Mouse (Mus musculus) right cerebral cortex, adult 2 months (tissue): ENCODE measurements around the gene Cd52.

Source experiments
- DNase-seq, 2 experiments: peaks; one replicate each; pipeline ENCODE4 v3.0.0; 2021 to 2022; ENCODE audit warnings: low spot score in 2 of 2

The Cd52 gene

DNA sequence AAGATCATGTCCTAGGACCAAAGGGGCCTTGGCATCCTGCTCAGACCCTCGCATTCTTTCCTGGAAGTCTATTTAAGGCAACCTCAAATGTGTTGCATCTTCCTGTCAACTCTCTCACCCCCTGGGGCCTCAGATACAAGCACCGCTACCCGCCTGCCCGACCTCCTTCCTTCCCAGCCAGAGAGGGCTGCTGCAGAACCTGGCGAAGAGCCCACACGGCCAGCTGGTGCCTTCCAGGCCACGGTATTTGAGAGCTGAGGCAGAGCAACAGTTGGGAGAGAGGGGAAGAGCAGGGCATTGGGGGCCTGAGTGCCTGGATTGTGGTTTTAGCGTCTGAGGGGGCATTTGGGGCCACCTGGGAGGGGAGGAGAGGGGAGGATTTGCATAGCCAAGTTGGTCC is 42.3 kb downstream of the Cd52 start:
- no peak for DNase-seq

DNA sequence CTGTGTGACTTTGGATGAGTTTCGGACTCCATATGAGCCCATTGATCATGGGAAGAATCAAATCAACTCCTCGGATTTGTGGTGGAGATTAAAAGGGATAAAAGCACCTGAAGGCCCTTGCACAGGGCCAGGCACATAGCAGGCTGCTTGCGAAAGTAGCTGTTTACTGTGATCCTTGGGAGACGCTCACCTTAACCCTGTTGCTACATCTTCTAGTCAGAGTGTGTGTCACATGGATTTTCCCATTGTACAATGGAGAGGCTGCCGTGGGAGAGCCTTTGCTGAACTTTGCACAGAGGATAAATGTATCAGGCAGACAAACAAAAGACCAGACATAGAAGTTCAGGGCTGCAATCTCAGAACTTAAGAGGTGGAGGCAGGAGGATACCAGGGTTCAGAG is 43.0 kb downstream of the Cd52 start:
- no peak for DNase-seq

DNA sequence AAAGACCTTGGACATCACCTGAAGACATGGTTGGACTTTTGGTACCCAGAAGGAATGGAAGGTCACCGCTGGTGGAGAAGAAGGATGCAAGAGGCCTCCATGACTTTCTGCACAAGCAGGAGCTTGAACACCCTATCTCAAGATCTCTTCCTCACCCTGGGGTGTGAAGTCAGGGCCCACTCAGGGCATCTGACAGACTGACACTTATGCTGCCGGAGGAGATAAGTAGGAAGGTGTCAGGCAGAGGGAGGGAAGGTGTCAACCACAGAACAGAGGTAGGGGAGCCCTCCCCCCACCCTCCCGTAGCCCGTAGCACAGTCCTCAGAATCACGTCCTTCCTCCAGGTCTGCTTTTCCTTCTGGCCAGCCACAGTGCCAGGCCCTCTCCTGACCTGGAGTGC is 47.2 kb downstream of the Cd52 start:
- no peak for DNase-seq

DNA sequence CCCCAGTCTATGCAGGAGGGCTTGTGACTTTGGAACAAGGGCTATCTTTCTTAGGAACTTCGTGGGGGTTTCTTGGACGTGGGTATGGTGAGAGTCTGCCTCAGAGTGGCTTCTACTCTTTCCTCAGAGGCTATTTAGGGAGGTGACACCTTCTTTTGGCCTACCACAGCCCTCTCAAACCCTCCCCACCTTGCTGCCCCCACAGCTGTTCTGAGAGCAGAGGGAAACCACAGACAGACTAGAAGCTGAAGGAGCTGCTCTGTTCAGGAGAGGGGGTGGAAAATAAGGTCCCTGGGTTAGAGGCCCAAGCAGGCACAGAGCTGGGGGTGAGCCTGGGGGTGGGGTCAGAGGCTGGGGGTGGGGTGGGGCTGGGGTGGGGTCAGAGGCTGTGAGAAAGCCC is 51.8 kb downstream of the Cd52 start:
- DNase-seq: no peak

DNA sequence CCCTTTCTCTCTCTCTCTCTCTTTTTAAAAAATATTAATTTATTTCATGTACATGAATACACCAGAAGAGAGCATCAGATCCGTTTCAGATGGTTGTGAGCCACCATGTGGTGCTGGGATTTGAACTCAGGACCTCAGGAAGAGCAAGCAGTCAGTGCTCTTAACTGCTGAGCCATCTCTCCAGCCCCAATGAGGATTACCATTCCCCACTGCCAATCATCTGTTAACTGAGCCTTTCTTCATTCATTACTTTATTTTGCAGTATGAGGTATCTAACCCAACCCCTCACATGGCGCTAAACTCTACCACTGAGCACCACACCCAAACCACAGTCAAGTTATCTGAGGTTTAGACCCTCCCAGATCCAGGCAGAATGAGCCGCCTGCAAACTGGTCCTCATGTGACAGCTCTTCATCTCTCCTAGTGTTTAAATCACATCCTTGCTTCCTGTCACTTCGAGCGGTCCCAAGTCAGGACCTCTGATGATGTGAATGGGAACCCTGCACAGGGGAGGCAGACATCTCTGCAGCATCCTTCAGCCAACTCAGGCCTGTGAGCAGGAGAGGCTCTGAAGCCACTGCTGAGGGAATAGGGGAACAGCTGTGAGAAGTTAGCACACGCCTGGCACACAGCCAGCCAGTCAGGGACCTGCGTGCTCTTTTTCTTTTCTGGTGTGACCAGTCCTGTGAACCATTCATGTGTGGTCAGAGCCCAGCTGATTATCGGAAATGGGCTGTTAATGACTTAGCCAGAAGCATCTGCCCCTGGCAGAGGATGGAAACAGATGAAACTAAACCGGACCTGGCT is 53.4 kb downstream of the Cd52 start:
- DNase-seq: no peak

DNA sequence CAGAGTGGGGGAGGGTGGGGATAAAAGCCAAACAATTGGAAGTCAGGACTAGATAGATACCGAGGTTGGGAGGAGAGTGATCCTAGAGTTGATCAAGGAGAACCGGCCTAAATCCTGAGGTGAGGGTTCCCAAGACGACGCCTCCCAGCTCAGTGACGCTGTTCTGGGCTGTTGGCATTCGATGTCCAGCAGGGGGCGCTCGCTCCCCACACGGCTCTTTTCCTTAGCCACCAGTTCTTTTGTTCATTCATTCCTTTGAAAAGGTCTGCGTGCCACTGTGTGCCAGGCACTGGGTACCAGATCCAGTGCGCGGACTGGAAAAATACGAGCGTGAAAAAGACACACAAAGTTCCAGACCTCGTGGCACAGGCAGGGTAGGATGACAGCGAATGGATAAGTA is 58.9 kb downstream of the Cd52 start:
- peak; percentile 84 to 86 for DNase-seq
